Mouse (Mus musculus) midbrain, embryonic 14.5 days (tissue): ENCODE measurements around the gene Kif3c. TPM values are rescaled to one million over a fixed set of nuclear protein-coding genes. Genes with fewer than 3 reads are reported as not detected.
A peak's percentile ranks its signal among the peaks of the same experiment; 100 is the strongest.

Experiments used
- ATAC-seq: fragments of 200-750 bp; cut with Nextera tagmentation; 2 replicates; pipeline ENCODE4 v1.8.0; 2017; ENCODE audit warnings: moderate number of reproducible peaks, moderate library complexity; ENCODE audit not compliant: low FRiP score, low TSS enrichment
- DNase-seq: peaks from one replicate; pipeline ENCODE4 v3.0.0-alpha.2; 2015
- H3K27ac ChIP-seq: fragments of 300-500 bp; sonication (generic); replicated peaks from 2 replicates; pipeline ENCODE4 v1.5.1; 2014; ENCODE audit warnings: mild to moderate bottlenecking, low read depth, low read length, moderate library complexity
- H3K27me3 ChIP-seq: fragments of 300-500 bp; sonication (generic); 2 replicates; pipeline ENCODE4 v1.6.1; 2014; ENCODE audit warnings: low read length, control low read depth, mixed read lengths; ENCODE audit not compliant: control insufficient read depth, insufficient read depth
- H3K36me3 ChIP-seq: fragments of 300-500 bp; sonication (generic); 2 replicates; pipeline ENCODE4 v1.6.1; 2014; ENCODE audit warnings: low read length, control low read depth; ENCODE audit not compliant: control insufficient read depth, insufficient read depth
- H3K4me1 ChIP-seq: fragments of 300-500 bp; sonication (generic); 2 replicates; pipeline ENCODE4 v1.6.1; 2014; ENCODE audit warnings: mild to moderate bottlenecking, antibody characterized with exemption, low read length, control low read depth; ENCODE audit not compliant: control insufficient read depth, insufficient read depth
- H3K4me2 ChIP-seq: fragments of 300-500 bp; sonication (generic); 2 replicates; pipeline ENCODE4 v1.6.1; 2014; ENCODE audit warnings: mild to moderate bottlenecking, low read length, moderate library complexity
- H3K4me3 ChIP-seq: fragments of 300-500 bp; sonication (generic); replicated peaks from 2 replicates; pipeline ENCODE4 v1.5.1; 2014; ENCODE audit warnings: low read depth, low read length
- H3K9ac ChIP-seq: fragments of 300-500 bp; sonication (generic); replicated peaks from 2 replicates; pipeline ENCODE4 v1.6.1; 2014; ENCODE audit warnings: mild to moderate bottlenecking, low read length, moderate library complexity
- H3K9me3 ChIP-seq: fragments of 300-500 bp; sonication (generic); 2 replicates; pipeline ENCODE4 v1.6.1; 2016; ENCODE audit warnings: low read length, control low read depth, mixed read lengths; ENCODE audit not compliant: control insufficient read depth
- WGBS: fragments of 180-500 bp; shearing (Covaris S2); extraction: QIAGEN DNeasy Blood & Tissue Kit; methylation state at CpG from one replicate; pipeline ENCODE4 v1.1.7; 2014; 5-methylcytosine and 5-hydroxymethylcytosine counted together
- polyA plus RNA-seq: library from polyadenylated mRNA; unstranded; fragments of >200 nt; fragmentation: Nextera tagmentation; extraction: Ambion mirVana; gene quantifications from 2 replicates; pipeline ENCODE4 v1.2.1, GENCODE M21; 2014

The Kif3c gene
- polyA plus RNA-seq, 1 experiment from 2014 or later = 78.2 TPM

GRCm38 (mm10) chr12:3364076-3364475 is 856 bp upstream of the Kif3c start:
- peaks cover 22% of the 10 kb centered on the region for H3K36me3 ChIP-seq
- WGBS = 91% methylated on average over 5 of the region's 5 CpGs
- H3K9ac ChIP-seq = no peak overlapping the region
- H3K27me3 ChIP-seq = no peaks in the 10 kb centered on the region
- H3K4me2 ChIP-seq = no peak overlapping the region
- peaks cover 33% of the 10 kb centered on the region for H3K4me1 ChIP-seq
- no peak overlapping the region for H3K4me3 ChIP-seq
- H3K27ac ChIP-seq = peak overlapping the region; percentile 98
- H3K9me3 ChIP-seq = peaks cover 10% of the 10 kb centered on the region
- DNase-seq = peak; percentile 13
- ATAC-seq = no peak; the same call in 1 of the 2 replicates

GRCm38 (mm10) chr12:3365449-3366189 is 687 bp downstream of the Kif3c start:
- WGBS = 3% methylated on average over 31 of the region's 31 CpGs
- ATAC-seq (peak; percentile 51), DNase-seq (no peak)
- Histone ChIP-seq H3K4me1 (peaks cover 49% of the 10 kb centered on the region), H3K9ac (peak overlapping the region; percentile 96), H3K9me3 (peaks cover 10% of the 10 kb centered on the region), H3K4me3 (peak overlapping the region; percentile 81), H3K27me3 (no peaks in the 10 kb centered on the region), H3K36me3 (peaks cover 22% of the 10 kb centered on the region), H3K27ac (peak overlapping the region; percentile 98), H3K4me2 (peak overlapping the region; percentile 85)

GRCm38 (mm10) chr12:3366190-3366956 is 1.4 kb downstream of the Kif3c start:
- H3K4me2 ChIP-seq = peak overlapping the region; percentile 85
- no peaks in the 10 kb centered on the region for H3K27me3 ChIP-seq
- peak overlapping the region; percentile 81 for H3K4me3 ChIP-seq
- H3K9me3 ChIP-seq = peaks cover 10% of the 10 kb centered on the region
- H3K27ac ChIP-seq = peak overlapping the region; percentile 98
- ATAC-seq (peak; percentile 15; the same call in 1 of the 2 replicates), DNase-seq (peak; percentile 32)
- 62% methylated on average over 22 of the region's 22 CpGs for WGBS
- peaks cover 54% of the 10 kb centered on the region for H3K4me1 ChIP-seq
- H3K36me3 ChIP-seq = peaks cover 22% of the 10 kb centered on the region
- H3K9ac ChIP-seq = peak overlapping the region; percentile 96

GRCm38 (mm10) chr12:3366957-3367260 is 2.0 kb downstream of the Kif3c start:
- 95% methylated on average over 14 of the region's 14 CpGs for WGBS
- Histone ChIP-seq H3K4me2 (peak overlapping the region; percentile 85), H3K4me1 (peaks cover 59% of the 10 kb centered on the region), H3K9ac (no peak overlapping the region), H3K27me3 (no peaks in the 10 kb centered on the region), H3K36me3 (peaks cover 22% of the 10 kb centered on the region), H3K4me3 (peak overlapping the region; percentile 81), H3K9me3 (peaks cover 10% of the 10 kb centered on the region), H3K27ac (no peak overlapping the region)
- ATAC-seq (no peak), DNase-seq (no peak)

- peak; percentile 53 for DNase-seq
These were observed 3.8 kb downstream of the Kif3c start for GRCm38 (mm10) chr12:3368771-3369170.

GRCm38 (mm10) chr12:3370979-3371925 is 6.3 kb downstream of the Kif3c start:
- ATAC-seq = no peak
- no peaks in the 10 kb centered on the region for H3K27me3 ChIP-seq
- peak overlapping the region; percentile 40 for H3K9ac ChIP-seq
- H3K4me2 ChIP-seq = peak overlapping the region; percentile 85
- H3K4me3 ChIP-seq = peak overlapping the region; percentile 81
- peak overlapping the region; percentile 58 for H3K27ac ChIP-seq
- H3K9me3 ChIP-seq = peaks cover 10% of the 10 kb centered on the region
- DNase-seq = peak; percentile 48
- WGBS = 5% methylated on average over 11 of the region's 11 CpGs
- H3K4me1 ChIP-seq = peaks cover 60% of the 10 kb centered on the region
- peaks cover 49% of the 10 kb centered on the region for H3K36me3 ChIP-seq

More at GRCm38 (mm10) chr12:3368771-3369170, 3.8 kb downstream of the Kif3c start:
- peak overlapping the region; percentile 85 for H3K4me2 ChIP-seq
- peak overlapping the region; percentile 81 for H3K4me3 ChIP-seq
- peaks cover 67% of the 10 kb centered on the region for H3K4me1 ChIP-seq
- H3K27ac ChIP-seq = peak overlapping the region; percentile 54
- H3K9ac ChIP-seq = peak overlapping the region; percentile 52
- ATAC-seq = no peak
- WGBS = 10% methylated on average over 3 of the region's 3 CpGs
- peaks cover 32% of the 10 kb centered on the region for H3K36me3 ChIP-seq
- H3K9me3 ChIP-seq = peaks cover 10% of the 10 kb centered on the region
- H3K27me3 ChIP-seq = no peaks in the 10 kb centered on the region

GRCm38 (mm10) chr12:3371991-3372390 is 7.1 kb downstream of the Kif3c start:
- peak overlapping the region; percentile 85 for H3K4me2 ChIP-seq
- DNase-seq (peak; percentile 30), ATAC-seq (no peak)
- H3K9me3 ChIP-seq = peaks cover 7% of the 10 kb centered on the region
- H3K36me3 ChIP-seq = peaks cover 48% of the 10 kb centered on the region
- H3K9ac ChIP-seq = peak overlapping the region; percentile 40; the same call in 1 of the 2 replicates
- H3K27me3 ChIP-seq = no peaks in the 10 kb centered on the region
- H3K4me3 ChIP-seq = peak overlapping the region; percentile 81
- WGBS = 45% methylated on average over 3 of the region's 3 CpGs
- H3K27ac ChIP-seq = peak overlapping the region; percentile 58
- H3K4me1 ChIP-seq = peaks cover 52% of the 10 kb centered on the region

GRCm38 (mm10) chr12:3373566-3373965 is 8.6 kb downstream of the Kif3c start:
- DNase-seq = no peak
- Histone ChIP-seq H3K9ac (no peak overlapping the region), H3K4me3 (no peak overlapping the region), H3K4me1 (peaks cover 39% of the 10 kb centered on the region), H3K36me3 (peaks cover 49% of the 10 kb centered on the region), H3K9me3 (no peaks in the 10 kb centered on the region), H3K27me3 (no peaks in the 10 kb centered on the region), H3K4me2 (no peak overlapping the region), H3K27ac (no peak overlapping the region)
- no peak for ATAC-seq
- 94% methylated on average over 6 of the region's 6 CpGs for WGBS
